Mouse (Mus musculus): ENCODE measurements around the gene Efna5.
A peak's percentile ranks its signal among the peaks of the same experiment; 100 is the strongest.

Gene Efna5

GRCm38 (mm10) chr17:62692242-62692641 is 188.9 kb downstream of the Efna5 start:
- DNase-seq, result no peak

GRCm38 (mm10) chr17:62691201-62691715 is 189.9 kb downstream of the Efna5 start:
- no peak for DNase-seq

DNA sequence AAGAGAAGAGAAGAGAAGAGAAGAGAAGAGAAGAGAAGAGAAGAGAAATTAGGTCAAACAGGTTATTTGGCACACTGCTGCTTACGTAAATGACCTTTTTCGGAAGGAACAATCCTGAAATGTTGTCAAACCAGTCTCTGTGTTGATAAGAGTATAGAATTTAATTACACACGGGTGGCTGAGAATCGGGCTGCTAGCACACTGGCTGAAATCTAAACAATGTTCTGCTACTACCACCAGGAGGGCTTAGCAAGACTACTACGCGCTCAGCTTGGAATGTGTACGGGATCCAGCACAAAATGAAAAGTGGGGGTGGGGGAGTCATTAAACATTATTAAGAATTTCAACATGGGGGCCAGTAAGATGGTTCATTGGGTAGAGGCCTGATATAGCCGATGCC is 190.9 kb downstream of the Efna5 start:
- DNase-seq, result no peak

DNA sequence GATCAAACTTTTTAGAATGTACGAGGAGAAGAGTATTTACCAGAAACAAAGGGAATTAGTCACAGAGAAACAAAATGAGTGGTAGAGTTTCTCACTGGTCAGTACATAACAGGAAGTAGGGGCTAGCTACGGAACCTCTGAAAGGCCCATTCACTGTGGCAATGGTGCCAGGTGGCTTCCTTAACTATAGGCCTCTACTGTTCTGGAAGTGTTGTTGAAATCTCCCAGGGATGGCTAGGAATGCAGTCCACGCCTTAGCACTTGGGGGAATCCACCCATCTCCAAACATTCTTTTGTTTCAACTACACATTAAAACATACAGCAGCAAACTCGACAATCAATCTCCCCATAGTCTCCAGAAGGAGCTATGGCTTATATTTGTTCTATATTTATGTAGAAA is 191.5 kb downstream of the Efna5 start:
- DNase-seq, result no peak

DNA sequence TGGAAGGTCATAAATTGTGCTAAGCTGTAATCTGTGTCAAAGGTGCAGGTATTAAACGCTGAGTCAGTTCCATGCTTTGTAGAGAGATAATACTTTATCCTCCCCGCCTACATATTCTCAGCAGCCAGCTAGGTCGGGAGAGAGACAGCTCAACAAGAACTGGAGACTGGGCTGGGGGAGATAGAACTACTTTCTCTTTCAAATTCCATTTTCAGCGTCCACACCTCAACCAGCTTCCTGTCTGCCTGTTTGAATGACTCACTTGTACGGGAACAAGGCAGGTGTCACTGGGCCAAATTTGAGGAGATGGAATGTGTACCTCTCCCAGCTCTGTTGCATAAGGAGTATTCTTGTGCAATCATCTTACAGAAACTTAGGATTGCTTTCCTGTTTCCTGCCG is 193.7 kb downstream of the Efna5 start:
- no peak for DNase-seq

DNA sequence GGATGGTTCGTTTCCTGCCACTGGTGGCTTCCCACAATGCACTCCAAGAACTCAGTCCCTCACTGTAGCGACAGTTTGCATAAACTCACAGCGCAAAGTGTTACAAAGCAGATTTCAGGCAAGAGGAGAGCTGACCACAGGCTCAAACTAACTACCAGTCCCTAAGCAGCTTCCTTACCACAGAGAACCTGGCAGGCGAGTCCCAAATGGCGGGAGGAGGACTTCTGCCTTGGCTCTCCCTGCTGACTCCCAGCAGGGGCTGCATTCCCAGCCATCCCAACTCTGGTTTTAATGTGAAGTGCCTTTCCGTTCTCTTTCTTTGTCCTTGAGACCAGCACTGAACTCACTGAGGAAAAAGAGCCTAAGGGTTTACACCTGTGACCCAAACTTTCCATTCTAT is 195.9 kb downstream of the Efna5 start:
- no peak for DNase-seq

DNA sequence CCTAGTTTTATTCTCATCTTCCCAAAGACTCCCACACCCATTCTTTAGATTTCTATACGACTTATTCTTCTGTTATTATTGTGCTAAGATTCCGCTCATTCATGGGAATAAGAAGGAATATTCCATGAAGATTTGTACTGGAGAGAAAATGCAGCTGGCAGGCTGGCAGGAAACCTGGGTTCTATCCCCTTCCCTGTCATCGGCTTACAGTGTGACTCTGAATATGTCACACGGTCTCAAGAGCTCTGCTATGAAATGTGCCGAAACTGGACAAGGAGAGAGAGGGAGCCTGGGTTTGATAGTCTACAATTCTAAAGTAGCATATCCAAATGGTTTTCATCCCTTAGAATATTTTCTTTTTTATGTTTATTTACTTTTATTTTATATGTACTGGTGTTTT is 198.0 kb downstream of the Efna5 start:
- no peak for DNase-seq

DNA sequence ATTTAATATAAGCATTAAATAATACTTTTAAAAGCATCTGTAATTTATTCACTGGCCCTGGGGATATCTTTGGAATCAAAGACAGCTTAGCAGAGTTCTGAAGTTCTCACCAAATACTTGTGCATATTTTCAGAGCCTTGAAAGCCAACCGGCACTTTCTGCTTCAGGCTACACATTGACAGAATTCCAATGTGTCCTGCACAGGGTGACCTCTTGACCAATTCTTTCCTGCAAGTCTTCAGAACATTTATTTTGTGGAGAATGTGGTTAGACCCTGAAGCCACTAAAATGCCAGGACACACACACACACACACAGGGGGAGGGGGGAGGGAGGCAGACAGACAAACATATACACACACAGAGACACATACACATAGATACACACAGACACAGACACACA is 199.4 kb downstream of the Efna5 start:
- DNase-seq, result no peak

GRCm38 (mm10) chr17:62680737-62681136 is 200.4 kb downstream of the Efna5 start:
- no peak for DNase-seq

- no peak for DNase-seq
These were observed 204.3 kb downstream of the Efna5 start for GRCm38 (mm10) chr17:62676832-62677231.

- no peak for DNase-seq
These were observed 204.7 kb downstream of the Efna5 start for GRCm38 (mm10) chr17:62676409-62676808.

DNA sequence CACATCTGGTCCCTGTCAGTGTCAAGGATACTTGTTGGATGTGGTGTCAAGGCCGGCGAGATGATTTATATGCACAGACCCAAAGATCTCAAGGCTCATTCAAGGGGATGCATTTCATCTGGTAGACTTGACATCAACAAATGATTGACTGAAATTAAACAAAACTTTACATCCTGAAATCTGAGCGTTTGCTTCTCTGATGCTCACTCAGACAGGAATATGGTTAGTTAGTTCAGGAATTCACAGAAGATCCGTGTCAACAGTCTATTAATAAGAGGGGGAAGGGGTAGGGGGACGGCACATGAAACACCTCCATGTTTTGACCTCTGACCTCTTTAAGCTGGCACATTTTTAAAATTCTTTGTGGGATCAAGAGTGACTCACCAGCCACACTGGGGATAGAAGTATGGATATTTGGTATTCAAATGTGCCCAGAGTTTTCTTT is 205.3 kb downstream of the Efna5 start:
- no peak for DNase-seq

GRCm38 (mm10) chr17:62672068-62672467 is 209.0 kb downstream of the Efna5 start:
- DNase-seq, result no peak

DNA sequence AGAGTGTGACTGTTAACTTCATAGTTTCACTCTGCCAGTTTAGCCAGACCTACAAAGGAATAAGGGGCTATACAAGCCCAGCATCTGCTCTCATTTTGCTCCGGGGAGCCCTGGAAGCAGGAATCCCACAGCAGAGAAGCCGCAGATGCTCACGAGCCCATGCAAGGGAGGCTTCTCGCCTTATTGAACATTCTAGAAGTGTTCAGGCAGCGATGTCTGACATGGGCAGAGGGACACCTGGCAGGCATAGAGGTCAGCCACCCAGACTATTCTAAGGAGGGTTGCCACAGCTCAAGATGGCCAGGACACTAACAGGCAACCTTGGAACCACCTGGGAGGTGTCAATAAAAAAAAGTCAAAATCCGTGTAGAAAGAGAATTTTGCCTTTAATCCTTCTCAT is 214.4 kb downstream of the Efna5 start:
- DNase-seq, result no peak

DNA sequence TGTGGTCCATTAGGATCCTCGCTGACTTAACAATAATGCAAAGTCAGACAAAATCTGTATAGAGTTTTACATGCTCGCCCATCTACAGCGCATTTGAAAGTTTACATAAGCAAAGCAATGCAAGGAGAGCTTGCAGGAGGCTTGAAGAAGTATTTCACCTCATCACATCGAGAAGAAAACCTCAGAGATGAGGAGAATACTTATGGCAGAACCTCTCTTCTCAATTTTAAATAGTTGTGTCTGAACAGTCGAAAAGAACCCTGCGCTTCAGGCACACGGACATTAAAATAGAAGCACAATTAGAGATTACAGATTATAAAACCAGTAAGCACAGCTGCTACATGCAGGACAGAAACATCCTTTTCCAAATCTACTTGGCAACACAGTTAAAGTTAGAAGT is 215.3 kb downstream of the Efna5 start:
- DNase-seq, result no peak

DNA sequence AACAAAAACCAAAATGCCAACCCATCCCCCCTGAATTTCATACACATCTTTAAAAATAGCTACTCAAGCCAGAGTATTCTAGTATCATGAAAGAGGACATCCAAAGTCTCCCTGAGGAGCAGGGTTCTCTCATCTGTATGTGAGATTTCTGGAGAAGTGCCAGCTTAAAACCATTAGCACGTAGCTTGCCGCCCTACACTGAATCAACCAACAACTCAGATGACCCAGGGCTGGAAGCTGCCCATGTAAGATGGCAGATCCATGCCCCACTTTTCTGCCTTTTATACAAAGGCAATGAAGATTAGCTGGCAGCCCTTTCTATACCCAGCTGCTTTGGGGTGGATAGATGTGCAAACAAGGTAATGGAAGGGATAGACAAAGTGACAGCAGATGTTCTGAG is 216.4 kb downstream of the Efna5 start:
- DNase-seq, result no peak

GRCm38 (mm10) chr17:62661801-62662200 is 219.3 kb downstream of the Efna5 start:
- DNase-seq, result no peak

GRCm38 (mm10) chr17:62659501-62660175 is 221.5 kb downstream of the Efna5 start:
- DNase-seq, result peak; percentile 50 to 58

GRCm38 (mm10) chr17:62657832-62658630 is 223.1 kb downstream of the Efna5 start:
- peak in 1 of 2 experiments; percentile 11 for DNase-seq

GRCm38 (mm10) chr17:62657051-62657450 is 224.1 kb downstream of the Efna5 start:
- DNase-seq, result no peak

- DNase-seq, result no peak
These were observed 224.5 kb downstream of the Efna5 start for GRCm38 (mm10) chr17:62656591-62656990.

DNA sequence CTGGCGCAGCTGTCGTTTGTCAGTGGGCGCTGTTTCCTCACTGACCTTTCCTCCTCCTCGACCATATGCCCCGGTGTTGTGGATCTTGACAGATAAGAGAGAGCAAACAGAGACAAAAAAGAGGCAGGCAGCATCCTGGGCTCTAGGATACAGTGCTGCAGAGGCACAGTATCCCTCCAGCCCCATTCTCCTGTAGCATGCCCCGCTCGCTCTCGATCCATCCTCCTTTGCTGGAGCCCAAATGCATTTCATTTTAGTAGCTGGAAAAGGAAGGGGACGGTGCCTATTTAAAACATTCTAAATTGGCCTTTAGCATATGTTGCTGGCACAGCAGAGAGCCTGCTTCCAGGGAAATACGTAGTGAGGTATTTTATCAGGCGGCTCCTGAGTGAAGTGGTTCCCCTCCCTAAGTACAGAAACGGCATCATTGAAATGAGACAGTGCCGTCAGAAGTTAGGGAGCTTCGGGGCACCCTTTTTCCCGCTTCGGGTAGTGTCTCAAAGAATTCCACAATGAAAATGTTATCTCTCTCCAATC is 225.2 kb downstream of the Efna5 start:
- no peak for DNase-seq

DNA sequence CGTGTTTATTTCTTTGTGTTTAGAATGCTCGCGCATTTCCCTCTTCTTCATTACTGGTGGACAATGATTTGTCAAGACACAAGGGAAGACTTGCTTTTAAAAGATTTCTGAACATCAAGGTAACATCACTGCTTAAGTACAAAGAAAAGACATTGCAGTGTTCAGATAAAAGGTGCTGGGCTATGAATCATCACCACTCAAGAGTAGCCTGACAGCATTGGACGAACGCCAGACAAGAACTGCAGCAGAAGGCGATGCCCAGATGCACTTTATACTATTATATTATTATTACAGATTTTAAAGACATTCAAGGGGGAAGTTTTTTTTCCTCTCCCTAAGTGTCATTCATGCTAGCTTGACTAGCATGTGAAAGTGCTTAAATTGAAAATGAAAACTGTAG is 228.7 kb downstream of the Efna5 start:
- peak; percentile 21 to 26 for DNase-seq

DNA sequence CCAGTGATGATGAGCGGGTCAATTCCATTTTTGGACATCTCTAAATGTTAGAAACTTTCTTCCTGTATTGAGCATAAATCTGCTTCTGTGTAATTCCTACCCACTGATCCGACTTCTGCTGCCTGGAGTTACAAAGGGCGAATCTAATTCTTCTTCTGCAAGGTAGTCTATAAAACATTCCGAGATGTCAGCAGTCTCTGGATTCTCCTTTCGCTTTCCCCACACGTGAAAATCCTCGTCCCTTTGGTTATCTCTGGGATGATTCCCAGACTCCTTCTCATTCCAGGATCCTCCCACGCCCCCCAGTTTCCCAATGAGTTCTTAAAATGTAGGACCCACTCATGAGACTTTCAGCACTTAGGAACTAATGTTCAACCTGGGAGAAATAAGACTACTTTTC is 229.4 kb downstream of the Efna5 start:
- DNase-seq, result no peak
